Mouse (Mus musculus) granulocyte monocyte progenitor cell, adult 5-6 weeks (primary cell): ENCODE results near the gene Myo1g. TPM values are rescaled to one million over a fixed set of nuclear protein-coding genes. Genes with fewer than 3 reads are reported as not detected.
A peak's percentile ranks its signal among the peaks of the same experiment; 100 is the strongest.

ENCODE experiments used
- ATAC-seq: replicated peaks from 2 replicates; pipeline ENCODE4 v1.8.0; 2016; ENCODE audit warnings: mild to moderate bottlenecking, moderate TSS enrichment, inconsistent platforms; ENCODE audit not compliant: poor library complexity, severe bottlenecking
- total RNA-seq, 2 experiments: library from RNA; stranded (forward) in 1 of 2; stranded (reverse) in 1 of 2; fragments of 200-712, 200-1000 nt in 1 of 2; fragments of >200 nt in 1 of 2; fragmentation: Nextera tagmentation in 1 of 2; gene quantifications; 2 replicates each; pipeline ENCODE4 v1.2.3; 2014 to 2017

Gene Myo1g
- total RNA-seq, 2 experiments from 2014 or later, result 57.4 to 84.4 TPM

DNA sequence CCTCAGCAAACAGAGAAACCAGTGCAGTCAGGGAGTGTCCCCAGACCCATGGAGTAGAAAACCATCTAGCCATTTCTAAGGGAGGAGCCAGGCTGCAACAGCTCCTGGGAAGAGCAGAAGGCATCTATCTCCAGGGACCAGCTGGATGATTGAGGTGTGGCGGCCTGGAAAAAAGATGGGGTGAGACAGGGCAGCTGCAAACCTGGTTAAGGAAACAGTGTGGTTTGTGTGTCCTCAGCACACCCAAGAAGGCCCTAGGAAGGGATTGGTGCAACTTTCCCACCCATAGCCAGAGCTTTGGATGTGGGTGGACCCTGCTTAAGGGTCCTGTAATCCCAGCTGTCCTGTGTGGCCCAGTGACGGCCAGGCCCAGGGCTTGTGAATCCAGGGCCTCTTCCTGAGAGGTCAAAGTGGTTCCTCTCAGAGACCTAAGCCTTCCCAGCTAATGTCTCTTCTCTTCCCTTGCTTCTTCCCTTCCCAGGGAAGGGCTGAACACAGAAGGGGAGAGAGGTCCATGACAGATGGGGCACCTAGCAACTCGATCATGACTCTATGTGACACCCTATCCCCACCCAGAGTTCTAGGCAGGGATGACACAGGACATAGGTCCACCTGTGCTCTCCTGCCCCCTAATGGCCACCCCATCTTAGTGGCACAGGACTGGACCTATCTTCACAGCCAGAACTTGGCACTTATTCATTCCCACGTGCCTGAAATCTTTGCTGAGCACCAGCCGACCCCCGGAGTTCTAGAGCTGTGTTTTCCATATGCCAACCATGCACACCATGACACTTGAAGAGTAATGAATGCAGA lies 30.9 kb downstream of the Myo1g start:
- ATAC-seq, result peak; percentile 93

- no peak for ATAC-seq
Observed at GRCm38 (mm10) chr11:6489257-6489656, 31.5 kb downstream of the Myo1g start.

DNA sequence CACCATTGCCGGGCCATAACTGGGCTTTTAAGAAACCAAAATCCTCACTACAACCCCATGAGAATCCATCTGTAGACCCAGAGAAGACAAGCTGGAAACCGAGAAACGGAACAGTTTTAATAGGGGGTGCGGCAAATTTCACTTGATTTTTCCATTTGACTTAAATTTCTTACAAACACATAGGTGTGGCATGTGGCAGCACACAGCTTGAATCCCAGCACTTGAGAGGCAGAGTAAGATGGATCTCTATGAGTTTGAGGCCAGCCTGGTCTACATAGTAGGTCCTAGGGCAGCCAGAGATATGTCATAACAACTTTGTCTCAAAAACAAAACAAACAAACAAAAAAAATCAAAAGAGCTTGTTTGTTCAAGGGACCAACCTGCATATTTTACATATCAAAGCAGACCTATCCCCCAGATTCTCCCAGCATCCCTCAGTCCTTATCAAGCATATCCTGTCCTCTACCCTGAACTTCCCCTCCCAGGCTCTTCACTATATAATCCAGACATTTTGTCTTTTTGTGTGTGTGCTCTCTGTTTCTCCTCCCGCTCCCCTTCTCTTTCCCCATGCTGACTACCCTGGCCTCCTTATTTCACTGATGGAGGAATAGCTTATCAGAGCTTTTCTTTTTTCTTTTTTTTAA lies 32.6 kb downstream of the Myo1g start:
- ATAC-seq, result no peak

GRCm38 (mm10) chr11:6487496-6487895 lies 33.3 kb downstream of the Myo1g start:
- ATAC-seq, result no peak

GRCm38 (mm10) chr11:6486916-6487315 lies 33.8 kb downstream of the Myo1g start:
- no peak for ATAC-seq

DNA sequence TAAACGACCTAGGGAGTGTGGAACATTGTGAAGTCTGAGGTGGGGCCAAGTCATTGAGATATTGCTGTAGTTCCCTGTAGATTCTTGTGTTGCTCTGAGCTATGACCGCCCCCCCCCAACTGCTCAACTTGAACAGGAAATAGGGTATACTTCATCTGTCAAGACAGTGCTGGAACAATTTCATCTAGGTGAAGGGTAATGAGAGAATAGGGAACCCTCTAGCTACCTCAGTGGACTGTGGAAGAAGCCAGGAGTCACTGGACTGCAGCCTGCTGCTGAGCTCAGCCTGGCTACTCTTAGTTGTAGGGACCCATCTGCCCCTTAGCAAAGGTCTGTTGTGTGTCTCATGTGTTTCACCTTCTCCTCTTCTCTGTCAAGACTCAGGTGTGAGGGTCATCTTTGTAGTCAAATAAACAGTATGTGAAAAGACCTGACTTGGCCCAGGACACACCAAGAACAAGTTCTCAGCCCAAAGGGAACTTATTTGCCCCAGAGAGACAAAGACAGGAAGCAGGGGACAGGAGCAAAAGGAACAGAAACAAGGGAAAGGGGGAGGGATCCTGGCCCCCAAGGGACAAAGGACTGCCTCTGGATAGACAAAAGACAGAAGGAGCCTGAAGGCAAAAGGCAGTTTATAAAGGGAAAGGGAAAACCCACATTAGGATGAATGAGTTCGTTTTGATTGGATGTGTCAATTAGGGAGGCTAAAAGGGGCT lies 36.4 kb downstream of the Myo1g start:
- peak; percentile 74 for ATAC-seq

- no peak for ATAC-seq
Observed at GRCm38 (mm10) chr11:6483103-6483502, 37.7 kb downstream of the Myo1g start.

DNA sequence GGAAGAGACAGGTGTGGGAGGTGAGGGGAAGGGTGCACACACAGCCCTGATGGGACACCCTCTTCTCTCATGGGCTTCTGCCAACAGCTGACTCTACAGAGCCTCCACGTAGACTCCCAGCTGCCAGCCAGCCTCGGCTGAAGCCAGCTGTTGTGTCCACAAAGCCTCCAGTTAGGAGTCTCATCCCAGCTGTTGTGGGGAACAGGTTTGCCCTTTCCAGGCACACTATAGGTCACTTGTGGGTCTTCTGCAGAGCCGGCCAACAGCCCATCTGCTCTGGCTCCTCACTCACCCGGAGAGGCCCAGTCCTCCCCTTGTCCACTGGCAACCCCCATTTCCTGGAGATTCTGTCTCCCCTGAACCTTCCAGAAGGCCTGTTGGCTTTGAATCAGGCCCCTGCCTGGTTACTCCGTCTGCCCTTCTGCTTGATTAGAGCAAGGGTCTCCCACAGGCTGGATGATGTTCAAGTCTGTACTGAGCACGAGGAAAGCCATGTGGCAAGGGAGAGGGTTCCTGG lies 39.0 kb downstream of the Myo1g start:
- no peak for ATAC-seq

DNA sequence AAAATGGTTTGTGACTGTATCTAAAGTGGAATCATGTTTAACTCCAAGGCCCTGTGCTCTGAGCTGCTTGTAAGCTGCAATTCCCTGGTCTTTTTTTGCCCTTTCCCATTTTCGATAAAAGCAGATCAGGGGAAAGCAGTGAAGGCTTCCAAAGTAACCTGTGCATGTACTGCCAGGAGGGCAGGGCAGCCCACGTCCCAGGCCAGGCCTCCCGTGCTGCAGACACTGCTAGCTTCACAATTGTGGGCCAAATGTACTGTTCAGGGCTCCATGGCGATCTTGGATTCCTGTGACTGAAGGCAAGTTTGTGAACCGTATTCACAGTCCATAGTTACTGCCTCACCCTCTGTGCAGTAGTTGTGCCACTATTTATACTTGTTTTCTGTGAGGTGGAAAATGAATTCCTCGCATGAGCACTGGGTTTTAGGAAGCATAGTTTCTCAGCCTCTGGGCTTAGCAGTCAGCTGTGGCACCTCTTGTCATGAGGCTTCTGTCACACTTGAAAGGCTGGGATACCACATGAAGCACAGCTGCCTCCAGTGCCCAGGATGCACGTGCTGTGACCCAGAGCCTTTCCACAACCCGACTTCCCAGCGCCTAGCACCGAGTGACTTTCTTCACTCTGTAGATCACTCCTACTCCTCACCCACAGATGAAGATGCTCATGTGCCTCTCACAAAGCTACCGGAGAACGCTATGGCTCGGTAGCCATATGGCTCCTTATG lies 39.9 kb downstream of the Myo1g start:
- no peak for ATAC-seq

- ATAC-seq, result no peak
Observed at GRCm38 (mm10) chr11:6480191-6480590, 40.6 kb downstream of the Myo1g start.

DNA sequence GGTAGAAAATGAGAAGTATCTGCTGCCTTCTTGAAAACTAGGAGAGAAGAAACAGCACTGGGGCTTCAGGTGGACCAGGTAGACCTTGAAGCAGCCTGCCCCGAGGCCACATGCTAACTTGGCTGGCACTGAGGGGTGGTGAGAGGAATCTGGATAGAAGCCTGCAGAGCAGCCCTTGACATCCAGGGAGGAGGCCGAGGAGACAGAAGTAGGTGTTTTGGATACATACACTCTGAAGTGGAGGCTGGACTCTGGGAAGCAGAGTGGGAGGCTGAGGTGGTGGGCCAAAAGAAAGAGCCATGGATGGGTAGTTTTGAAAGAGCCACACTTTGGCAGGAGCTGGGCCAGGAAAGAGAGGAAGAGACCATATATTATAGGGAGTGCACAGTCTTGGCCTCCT lies 41.5 kb downstream of the Myo1g start:
- no peak for ATAC-seq

- ATAC-seq, result no peak
Observed at GRCm38 (mm10) chr11:6477350-6477749, 43.4 kb downstream of the Myo1g start.

- no peak for ATAC-seq
Observed at GRCm38 (mm10) chr11:6476876-6477275, 43.9 kb downstream of the Myo1g start.

DNA sequence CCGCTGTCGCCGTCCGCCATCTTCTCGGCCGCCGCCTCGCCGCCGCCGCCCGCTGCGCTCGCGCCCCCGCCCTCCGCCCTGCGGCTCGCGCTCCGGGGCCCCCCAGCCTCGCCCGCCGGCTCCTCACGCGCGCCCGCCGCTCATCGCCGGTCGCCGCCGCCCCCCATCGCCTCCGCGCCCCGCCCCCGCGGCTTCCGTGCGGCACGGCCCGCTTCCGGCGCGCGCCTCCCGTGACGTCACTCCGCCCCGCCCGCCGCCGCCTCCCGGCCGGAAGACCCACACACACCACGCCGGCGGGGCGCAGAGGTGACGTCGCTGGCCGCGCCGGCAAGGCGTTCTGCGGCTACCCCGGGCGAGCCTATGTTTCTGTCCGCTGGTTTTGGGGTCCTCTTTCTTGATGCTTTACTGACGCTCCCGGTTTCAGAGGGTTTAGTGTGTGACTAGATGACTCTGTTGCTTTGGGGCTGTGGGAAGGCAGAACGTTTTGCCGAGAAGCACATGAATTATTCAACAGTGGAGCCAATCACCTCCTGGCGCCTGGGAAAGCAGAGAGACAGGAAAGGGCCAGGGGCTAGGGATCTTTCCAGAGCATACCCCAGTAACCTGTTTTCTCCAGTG lies 44.8 kb downstream of the Myo1g start, which contains the start of gene Purb:
Purb (minus strand) TSS at position 51 of the 618 bp plus-strand sequence.
- peak; percentile 84 for ATAC-seq

DNA sequence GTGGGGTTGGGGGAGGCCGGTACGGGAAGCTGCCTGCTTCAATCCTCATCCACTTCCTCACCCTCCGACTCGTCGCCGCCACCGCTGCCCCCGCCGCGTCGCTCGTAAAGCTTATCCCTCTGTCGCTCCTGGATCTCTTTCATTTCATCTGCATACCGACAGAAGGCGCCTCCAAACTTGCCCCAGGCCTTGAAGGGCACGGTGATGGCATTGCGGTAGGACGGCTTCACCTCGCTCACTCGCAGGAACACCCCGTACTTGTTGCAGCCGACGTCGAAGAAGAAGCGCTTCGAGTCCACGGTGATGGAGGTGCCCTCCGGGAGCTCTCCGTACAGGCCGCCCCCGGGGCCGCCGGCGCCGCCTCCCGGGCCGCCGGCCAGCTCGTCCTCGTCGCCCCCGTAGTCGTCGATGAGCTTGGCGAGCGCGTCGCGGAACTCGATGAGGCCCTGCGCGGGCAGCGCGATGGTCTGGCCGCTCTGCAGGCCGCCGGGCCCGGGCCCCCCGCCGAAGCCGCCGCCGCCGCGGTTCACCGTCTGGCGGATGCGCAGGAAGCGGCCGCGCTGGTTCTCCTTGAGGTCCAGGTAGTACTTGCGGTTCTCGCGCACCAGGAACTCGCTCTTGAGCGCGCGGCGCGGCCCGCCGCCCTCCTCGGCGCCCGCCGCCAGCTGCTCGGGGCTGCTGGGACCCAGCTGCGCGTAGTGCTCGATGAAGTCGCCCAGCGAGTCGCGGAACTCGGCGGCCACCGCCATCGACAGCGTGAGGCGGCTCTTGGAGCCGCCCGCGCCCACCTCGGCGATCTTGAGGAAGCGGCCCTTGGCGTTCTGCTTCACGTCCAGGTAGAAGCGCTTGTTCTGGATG lies 45.7 kb downstream of the Myo1g start:
- peak; percentile 36 for ATAC-seq

DNA sequence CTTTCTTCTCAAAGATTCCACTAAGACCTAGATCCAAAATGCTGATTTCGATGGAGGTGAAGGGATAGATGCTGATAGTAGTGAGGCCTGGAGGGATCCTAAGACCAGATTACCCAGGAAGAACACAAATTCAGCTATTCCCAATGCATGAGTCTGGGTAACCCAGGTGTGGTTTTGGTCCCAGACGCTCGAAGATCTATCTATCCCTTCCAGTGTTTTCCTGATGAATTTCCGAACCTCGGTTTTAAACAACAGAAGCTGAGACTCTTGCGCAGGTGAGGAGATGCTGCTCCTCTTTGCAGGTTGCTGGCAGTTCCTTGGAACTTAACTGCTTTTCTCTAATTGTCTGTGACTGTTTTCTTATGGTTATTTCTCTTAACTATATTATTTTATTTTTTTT lies 46.4 kb downstream of the Myo1g start:
- no peak for ATAC-seq

DNA sequence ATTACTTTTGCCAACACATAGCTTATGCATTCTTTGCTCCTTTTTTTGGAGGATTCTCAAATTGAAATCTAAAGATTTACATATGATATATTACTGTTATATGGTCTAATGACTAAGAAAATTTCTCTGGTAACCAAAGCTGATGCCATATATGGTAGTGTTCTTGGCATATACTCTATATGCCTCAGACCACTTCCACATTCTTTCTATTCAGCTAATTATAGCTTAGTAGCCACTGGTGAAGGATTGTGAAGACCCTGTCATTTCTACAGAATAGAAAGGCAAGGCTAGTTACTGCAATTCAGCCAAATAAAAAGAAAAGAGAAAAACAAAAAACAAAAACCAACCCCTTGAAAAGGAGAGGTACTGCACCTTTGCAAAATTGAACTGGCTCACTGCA lies 48.7 kb downstream of the Myo1g start:
- peak; percentile 31; the same call in 1 of the 2 replicates for ATAC-seq

DNA sequence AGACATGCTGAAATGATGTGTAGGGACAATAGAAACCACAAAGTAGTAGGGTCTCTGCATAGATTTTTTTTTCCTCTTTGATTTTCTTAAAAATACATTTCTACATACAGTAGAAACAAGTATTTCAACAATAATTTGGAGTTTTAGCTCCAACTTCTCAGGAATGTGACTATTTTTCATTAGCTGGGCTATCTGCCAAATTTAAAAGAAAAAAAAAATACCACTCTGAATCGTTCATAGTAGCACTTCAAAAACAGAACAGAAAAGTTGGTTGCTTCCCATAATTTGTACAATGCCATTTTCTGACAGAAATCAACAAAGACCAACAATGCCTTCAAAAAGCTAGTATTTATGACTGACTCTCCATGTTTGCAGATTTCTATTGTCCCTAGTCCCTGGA lies 49.3 kb downstream of the Myo1g start:
- no peak for ATAC-seq

GRCm38 (mm10) chr11:6471054-6471453 lies 49.7 kb downstream of the Myo1g start:
- no peak for ATAC-seq
